Mouse (Mus musculus) liver, postnatal 0 days (tissue): ENCODE results near the gene Gtpbp8.

ENCODE experiments used
- CTCF ChIP-seq: sonication (generic); IDR thresholded peaks from 2 replicates; pipeline ENCODE4 v1.5.1; 2016; ENCODE audit warnings: antibody characterized with exemption, low read depth
- EP300 ChIP-seq: IDR thresholded peaks from 2 replicates; pipeline ENCODE4 v1.6.1; 2016; ENCODE audit warnings: antibody characterized with exemption, low read depth, mild to moderate bottlenecking

DNA sequence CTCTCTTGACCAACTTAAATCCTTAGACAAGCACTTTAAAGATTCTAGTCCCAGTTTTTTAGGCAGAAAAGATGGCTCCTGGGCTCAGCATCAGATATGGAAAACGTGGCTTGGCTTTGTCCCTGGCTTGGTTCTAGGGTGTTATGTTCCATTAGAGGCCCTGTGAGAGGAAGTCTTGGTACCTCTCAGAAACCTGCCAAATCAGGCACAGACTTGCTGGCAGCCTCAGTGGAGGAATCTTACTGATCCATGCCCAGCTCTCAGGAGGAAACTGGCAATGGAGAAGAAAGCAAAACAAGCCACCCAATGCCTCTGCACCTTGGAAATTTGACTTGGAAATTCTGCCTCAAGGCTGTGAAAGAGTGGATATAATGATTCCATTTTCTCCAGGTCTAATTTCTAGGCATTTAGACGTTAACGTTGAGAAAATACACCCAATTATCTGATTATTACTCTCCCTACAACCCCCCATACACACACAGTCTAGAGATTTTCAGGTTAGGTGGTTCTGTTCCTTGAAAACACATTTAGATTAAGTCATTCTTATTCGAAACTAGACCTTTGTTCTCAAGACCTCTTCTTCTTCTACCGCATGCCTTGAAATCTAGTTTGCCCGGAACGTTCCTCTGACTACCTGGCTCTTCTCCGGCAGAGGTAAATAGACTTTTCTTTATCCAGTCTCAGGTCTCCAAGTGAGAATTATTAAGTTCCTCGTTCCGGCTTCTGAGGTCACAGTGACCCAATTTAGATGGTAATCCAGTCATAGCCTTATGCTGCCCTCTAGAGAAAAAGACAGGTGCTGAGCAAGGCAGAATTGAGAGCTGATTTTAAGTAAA, 29.6 kb downstream of the Gtpbp8 start:
- TF ChIP-seq CTCF (peak; percentile 61), EP300 (no peak)
